Mouse (Mus musculus) liver, adult 2 months (tissue): Measurements from ENCODE around the gene Tmem50b.

Source experiments
- CTCF ChIP-seq: fragments of 200-500 bp; IDR thresholded peaks from 2 replicates; pipeline ENCODE4 v1.5.1; 2011; ENCODE audit warnings: low read depth, low read length, control low read depth
- POLR2A ChIP-seq: fragments of 200-500 bp; IDR thresholded peaks from 2 replicates; pipeline ENCODE4 v1.6.1; 2011; ENCODE audit warnings: low read length, control low read depth; ENCODE audit not compliant: insufficient read depth; ENCODE audit errors: extremely low read depth

DNA sequence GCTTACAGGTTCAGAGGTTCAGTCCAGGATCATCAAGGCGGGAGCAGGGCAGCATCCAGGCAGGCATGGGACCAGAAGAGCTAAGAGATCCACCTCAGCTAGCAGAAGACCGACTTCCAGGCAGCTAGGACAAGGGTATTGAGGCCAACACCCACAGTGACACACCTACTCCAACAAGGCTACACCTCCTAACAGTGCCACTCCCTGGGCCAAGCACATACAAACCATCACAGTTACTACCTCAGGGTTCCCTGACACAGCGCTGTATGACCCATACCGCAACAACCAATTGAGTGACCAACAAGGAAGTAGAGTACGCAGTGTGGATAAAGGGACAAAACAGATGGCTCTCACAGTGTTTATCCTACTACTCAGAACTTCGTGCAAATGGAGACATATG is 61.2 kb downstream of the Tmem50b start:
- TF ChIP-seq CTCF: no peak
- no peak for TF ChIP-seq POLR2A
